Mouse (Mus musculus) frontal cortex, adult (tissue): Measurements from ENCODE around the gene Adgrf4.

Experiments
- ATAC-seq: cut with Nextera tagmentation; 2 replicates; pipeline ENCODE4 v1.9.2; 2017; ENCODE audit warnings: mild to moderate bottlenecking, moderate library complexity, mixed read lengths; ENCODE audit not compliant: low TSS enrichment

Adgrf4 gene

GRCm38 (mm10) chr17:42692136-42692535, at the start of gene Adgrf4:
Adgrf4 (minus strand) TSS chr17:42692284.
- peak; percentile 45; the same call in 1 of the 2 replicates for ATAC-seq

DNA sequence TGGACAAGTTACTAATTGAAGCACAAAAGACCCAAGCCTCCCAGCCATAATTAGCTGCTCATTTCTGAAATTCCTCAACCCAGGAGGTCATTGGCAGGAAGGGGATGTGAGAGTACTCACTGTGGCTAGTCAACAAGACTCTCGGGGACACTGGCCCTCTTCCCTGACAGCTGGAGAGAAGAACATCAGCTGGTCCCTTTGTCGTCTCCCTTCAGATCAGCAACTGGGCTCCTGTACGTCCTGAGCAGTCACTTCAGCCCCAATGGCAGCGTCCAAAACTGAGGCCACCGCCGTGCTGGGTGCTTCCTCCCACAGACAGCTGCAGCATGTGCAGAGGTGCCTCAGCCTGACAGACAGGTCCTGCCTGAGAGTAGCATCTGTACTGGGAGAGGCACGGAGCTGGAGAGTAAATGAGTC, 49.7 kb upstream of the Adgrf4 start, which contains the start of gene Adgrf2:
TSS of gene Adgrf2 (minus strand) at position 379 of the 417 bp plus-strand sequence.
- ATAC-seq: no peak

DNA sequence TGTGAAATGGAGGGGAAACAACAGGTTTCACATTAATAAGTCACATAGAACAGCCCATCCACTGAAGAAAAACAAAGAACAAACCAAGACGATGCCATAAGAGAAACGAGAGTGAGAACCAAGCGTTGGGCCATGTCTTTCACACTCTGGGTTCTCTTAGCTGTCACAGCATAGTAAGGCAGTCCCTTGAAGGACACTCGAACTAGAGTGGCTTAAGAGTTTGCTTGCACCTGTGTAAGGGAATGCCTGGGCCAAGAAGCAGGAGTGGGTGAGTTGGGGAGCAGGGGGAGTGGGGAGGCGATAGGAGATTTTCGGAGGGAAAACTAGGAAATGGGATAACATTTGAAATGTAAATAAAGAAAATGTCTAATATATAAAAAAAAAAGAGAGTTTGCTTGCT, 46.7 kb upstream of the Adgrf4 start:
- ATAC-seq: no peak

- ATAC-seq: no peak
Measured at GRCm38 (mm10) chr17:42717161-42717560, 25.1 kb upstream of the Adgrf4 start.

GRCm38 (mm10) chr17:42714991-42715390, 22.9 kb upstream of the Adgrf4 start:
- ATAC-seq: no peak

DNA sequence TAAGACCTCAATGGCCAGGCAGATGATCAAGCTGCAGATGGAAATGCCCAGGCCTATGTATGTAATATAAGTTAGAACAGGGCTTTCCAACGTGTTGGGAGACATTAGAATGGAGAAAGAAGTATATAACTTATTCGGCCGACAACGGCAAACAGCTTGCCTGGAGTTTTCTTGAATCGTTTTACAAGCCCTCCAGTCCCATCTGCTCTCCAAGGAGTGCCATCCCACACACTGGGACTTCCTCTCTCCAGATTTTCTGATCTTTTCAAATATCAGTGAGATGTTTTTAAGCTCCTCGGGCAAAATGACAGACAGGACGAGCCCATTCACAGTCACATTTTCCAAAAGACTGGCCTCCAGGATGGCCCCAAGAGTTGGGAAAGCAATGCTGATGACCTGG, 18.6 kb upstream of the Adgrf4 start:
- peak; percentile 98 for ATAC-seq

GRCm38 (mm10) chr17:42705611-42706010, 13.5 kb upstream of the Adgrf4 start:
- peak; percentile 71 for ATAC-seq

DNA sequence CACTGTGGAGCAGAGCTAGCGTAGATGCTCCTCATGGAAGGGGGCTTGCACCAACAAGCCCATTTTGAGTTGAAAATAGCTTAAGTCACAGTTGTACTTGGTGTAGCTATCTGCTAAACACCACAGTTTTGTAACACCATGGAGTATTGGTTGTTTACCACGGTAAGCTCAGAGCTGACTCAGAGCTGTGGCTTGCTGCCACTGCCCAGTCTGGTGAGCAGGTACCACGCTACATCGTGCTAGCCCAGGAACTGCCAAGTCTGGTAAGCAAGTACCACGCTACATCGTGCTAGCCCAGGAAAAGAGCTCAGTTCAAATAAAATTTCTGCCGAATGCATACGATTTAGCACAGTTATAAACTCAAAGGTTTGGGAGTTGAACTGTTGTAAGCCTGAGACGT, 10.1 kb upstream of the Adgrf4 start:
- peak; percentile 85 for ATAC-seq

DNA sequence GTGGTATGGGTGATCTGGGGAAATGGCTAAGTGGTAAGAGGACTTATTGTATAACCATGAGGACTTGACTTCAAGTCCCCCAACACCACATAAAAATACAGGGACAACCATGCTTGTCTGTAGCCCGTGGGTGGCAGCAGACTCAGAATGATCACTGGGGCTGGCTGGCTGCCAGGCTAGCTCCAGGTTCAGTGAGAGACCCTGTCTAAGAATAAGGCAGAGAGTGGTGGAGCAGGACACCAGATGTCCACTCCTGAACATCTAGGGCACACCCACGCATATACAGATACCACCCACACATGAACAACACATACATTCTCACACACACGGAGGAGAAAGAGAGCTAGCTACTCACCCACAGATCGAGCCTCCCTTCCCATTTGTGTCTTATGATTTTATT, 2.6 kb upstream of the Adgrf4 start:
- peak; percentile 75 for ATAC-seq

DNA sequence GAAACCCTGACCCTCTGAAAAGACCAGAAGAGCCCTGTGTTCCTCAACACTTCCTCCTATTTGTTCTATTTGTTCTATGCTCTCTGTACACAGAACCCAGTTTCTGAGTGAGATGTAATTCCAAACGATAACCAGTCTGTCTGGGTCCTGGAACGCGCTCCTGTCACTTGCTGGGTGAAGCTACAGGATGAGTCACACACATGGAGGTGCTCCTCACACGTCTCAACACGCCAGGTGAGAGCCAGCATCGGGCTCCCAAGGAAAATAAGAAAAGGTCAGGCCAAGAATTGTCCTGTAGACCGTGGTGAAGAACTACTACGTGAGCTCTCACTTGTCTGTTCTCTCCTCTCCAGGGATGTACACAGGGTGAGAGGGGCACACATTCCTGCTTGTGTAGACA, 1.6 kb downstream of the Adgrf4 start:
- ATAC-seq: no peak

DNA sequence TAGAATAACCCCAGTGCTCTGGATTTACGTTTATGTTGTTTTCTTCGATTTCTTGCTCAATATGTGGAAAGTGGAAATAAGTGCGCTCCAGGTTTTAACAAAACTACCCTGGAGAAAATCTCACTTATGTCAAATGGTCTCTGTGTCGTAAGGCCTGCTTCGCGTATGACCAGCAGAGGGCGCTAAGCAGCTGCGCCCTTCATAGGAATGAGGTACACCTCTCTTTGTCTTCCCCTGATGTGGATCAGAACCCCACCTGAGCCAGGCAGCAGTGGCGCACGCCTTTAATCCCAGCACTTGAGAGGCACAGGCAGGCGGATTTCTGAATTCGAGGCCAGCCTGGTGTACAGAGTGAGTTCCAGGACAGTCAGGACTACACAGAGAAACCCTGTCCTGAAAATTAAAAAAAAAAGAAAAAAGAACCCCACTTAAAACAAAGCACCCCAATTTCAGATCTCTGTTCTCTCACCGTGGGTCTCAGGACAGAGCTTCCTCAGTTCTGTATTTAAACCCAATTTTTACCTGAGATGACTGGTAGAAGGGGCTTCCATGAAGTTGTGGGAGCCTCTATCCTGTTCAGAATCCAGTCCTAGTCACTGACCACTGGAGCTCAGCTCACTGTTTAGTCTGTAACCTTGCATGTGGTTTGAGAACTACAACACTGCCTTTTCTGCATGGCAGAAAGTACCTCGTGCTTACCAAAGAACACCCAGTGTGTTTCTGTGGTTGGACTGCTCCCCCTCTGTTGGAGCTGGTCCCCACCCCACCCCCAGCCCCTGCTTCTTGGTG, 33.3 kb downstream of the Adgrf4 start:
- ATAC-seq: peak; percentile 85

- no peak for ATAC-seq
Measured at GRCm38 (mm10) chr17:42643416-42643815, 48.7 kb downstream of the Adgrf4 start.

GRCm38 (mm10) chr17:42630206-42630605, 61.9 kb downstream of the Adgrf4 start:
- no peak; the same call in 1 of the 2 replicates for ATAC-seq

DNA sequence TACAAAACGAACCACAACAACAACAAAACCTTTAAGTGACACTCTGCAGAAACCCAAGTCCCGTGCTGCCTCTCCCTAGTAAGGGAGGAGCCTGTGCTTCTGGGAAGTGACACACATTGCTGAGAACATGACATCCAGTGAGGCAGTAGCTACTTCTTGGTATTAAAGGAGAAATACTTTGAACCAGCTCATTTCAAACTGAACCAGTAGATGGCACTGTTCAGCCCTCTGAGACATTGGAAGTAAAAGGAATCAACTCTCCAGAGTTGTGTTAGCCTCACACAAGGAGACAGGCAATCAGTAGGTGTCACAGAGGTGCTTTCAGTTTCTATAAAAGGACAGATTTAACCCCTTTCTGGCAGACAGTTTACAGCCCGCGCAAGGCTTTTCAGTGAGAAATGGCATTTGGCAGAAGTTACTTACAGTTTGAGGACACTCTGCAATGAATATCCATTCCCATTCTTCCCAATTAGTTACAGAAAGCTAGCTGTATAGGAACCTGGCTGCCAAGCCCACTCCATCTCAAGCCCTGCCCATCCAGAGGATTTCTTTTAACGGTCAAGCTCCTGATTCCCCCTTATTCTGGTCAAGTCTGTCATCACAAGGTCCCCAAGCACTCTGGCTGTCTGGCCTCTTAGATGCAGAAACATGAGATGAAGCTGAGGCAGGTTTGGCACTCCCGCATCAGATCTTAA, 78.9 kb downstream of the Adgrf4 start:
- peak; percentile 96 for ATAC-seq

- ATAC-seq: no peak
Measured at GRCm38 (mm10) chr17:42611295-42611694, 80.8 kb downstream of the Adgrf4 start, which contains the start of gene Opn5. Opn5 (minus strand) TSS chr17:42611395.

- ATAC-seq: no peak
Measured at GRCm38 (mm10) chr17:42608270-42608669, 83.8 kb downstream of the Adgrf4 start.
